Mouse (Mus musculus) liver, embryonic 14.5 days (tissue): ENCODE results near the gene Unc13c. TPM values are rescaled to one million over a fixed set of nuclear protein-coding genes. Genes with fewer than 3 reads are reported as not detected.

Experiments
- ATAC-seq: fragments of 200-750 bp; cut with Nextera tagmentation; 2 replicates; pipeline ENCODE4 v1.8.0; 2017; ENCODE audit warnings: moderate number of reproducible peaks, mild to moderate bottlenecking, moderate library complexity; ENCODE audit not compliant: insufficient read depth
- DNase-seq, 3 experiments: peaks; one replicate each; pipeline ENCODE4 v3.0.0-alpha.2; 2012 to 2013; ENCODE audit warnings: low read depth in 3 of 3, low spot score in 3 of 3
- H3K27ac ChIP-seq: fragments of 300-500 bp; sonication (generic); 2 replicates; pipeline ENCODE4 v1.5.1; 2014; ENCODE audit warnings: moderate library complexity, mild to moderate bottlenecking, control low read depth, inconsistent platforms
- H3K27me3 ChIP-seq: fragments of 300-500 bp; sonication (generic); 2 replicates; pipeline ENCODE4 v1.6.1; 2014; ENCODE audit warnings: mild to moderate bottlenecking, low read length, moderate library complexity; ENCODE audit not compliant: control insufficient read depth, insufficient read depth
- H3K36me3 ChIP-seq: fragments of 300-500 bp; sonication (generic); replicated peaks from 2 replicates; pipeline ENCODE4 v1.6.1; 2014; ENCODE audit warnings: low read depth; ENCODE audit not compliant: control insufficient read depth, insufficient read depth
- H3K4me1 ChIP-seq, 2 experiments: fragments of 200-500 bp in 1 of 2; fragments of 300-500 bp in 1 of 2; sonication (generic) in 1 of 2; replicated peaks; 2 replicates each; pipeline ENCODE4 v1.6.1; 2012 to 2014; ENCODE audit warnings: antibody characterized with exemption in 1 of 2, inconsistent platforms in 1 of 2, low read length in 1 of 2; ENCODE audit not compliant: control insufficient read depth in 2 of 2, insufficient read depth in 2 of 2
- H3K4me2 ChIP-seq: fragments of 300-500 bp; sonication (generic); 2 replicates; pipeline ENCODE4 v1.6.1; 2014; ENCODE audit warnings: low read depth, mild to moderate bottlenecking, control low read depth, moderate library complexity
- H3K4me3 ChIP-seq, 2 experiments: fragments of 200-500 bp in 1 of 2; fragments of 300-500 bp in 1 of 2; sonication (generic) in 1 of 2; 2 replicates each; pipeline ENCODE4 v1.5.1; 2012 to 2014; ENCODE audit warnings: low read depth in 2 of 2, low read length in 2 of 2, mild to moderate bottlenecking in 2 of 2, control low read depth in 1 of 2, inconsistent platforms in 1 of 2, moderate library complexity in 1 of 2; ENCODE audit not compliant: insufficient read depth in 1 of 2
- H3K9ac ChIP-seq: fragments of 300-500 bp; sonication (generic); replicated peaks from 2 replicates; pipeline ENCODE4 v1.6.1; 2014; ENCODE audit warnings: mild to moderate bottlenecking, control low read depth, moderate library complexity
- H3K9me3 ChIP-seq: fragments of 300-500 bp; sonication (generic); 2 replicates; pipeline ENCODE4 v1.6.1; 2016; ENCODE audit warnings: low read length, mixed read lengths; ENCODE audit not compliant: control insufficient read depth
- CTCF ChIP-seq: IDR thresholded peaks from 2 replicates; pipeline ENCODE4 v1.5.1; 2016; ENCODE audit warnings: antibody characterized with exemption, low read depth, control low read depth
- EP300 ChIP-seq: IDR thresholded peaks from 2 replicates; pipeline ENCODE4 v1.6.1; 2016; ENCODE audit warnings: antibody characterized with exemption, low read depth
- WGBS: fragments of 180-500 bp; shearing (Covaris S2); extraction: QIAGEN DNeasy Blood & Tissue Kit; methylation state at CpG from one replicate; pipeline ENCODE4 v1.1.7; 2014; ENCODE audit not compliant: insufficient replicate concordance; 5-methylcytosine and 5-hydroxymethylcytosine counted together
- polyA plus RNA-seq, 2 experiments: library from polyadenylated mRNA; depleted of rRNA in 1 of 2; stranded (reverse) in 1 of 2; unstranded in 1 of 2; fragments of >200 nt; fragmentation: Nextera tagmentation in 1 of 2; extraction: Ambion mirVana in 1 of 2; gene quantifications; 2 replicates each; pipeline versions ENCODE4 v1.2.1 to v1.2.3; 2012 to 2014

Gene Unc13c
- polyA plus RNA-seq, 2 experiments = 0.01 to 0.03 TPM

DNA sequence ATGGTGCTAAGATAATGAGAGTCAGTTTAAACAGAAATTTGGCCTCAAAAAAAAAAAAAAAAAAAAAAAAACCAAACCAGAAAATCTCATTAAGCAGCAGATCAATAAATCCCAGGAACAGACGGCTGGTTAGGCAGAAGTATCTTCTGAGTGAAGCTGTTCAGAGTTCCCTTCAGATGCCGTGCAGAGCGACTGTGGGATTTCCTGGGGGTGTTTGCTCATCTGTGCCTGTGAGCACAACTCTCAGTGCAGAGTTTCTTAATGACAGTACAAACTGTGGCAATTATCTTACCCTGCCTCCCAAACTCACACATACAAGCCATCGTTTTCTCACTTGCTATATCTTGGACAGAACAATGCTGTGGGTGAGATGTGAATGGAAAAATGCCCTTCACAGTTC, 403.2 kb downstream of the Unc13c start:
- no peaks in the 10 kb centered on the region for H3K9me3 ChIP-seq
- H3K9ac ChIP-seq = no peak overlapping the region
- H3K27me3 ChIP-seq = no peaks in the 10 kb centered on the region
- no peaks in the 10 kb centered on the region for H3K4me1 ChIP-seq
- H3K27ac ChIP-seq = no peak overlapping the region
- no peak overlapping the region for H3K4me3 ChIP-seq
- no peak overlapping the region for H3K4me2 ChIP-seq
- no peak for DNase-seq
- no peak for ATAC-seq
- no peaks in the 10 kb centered on the region for H3K36me3 ChIP-seq
- no peak for TF ChIP-seq CTCF
- no peak for TF ChIP-seq EP300
- 57% methylated on average over 4 of the region's 4 CpGs for WGBS

DNA sequence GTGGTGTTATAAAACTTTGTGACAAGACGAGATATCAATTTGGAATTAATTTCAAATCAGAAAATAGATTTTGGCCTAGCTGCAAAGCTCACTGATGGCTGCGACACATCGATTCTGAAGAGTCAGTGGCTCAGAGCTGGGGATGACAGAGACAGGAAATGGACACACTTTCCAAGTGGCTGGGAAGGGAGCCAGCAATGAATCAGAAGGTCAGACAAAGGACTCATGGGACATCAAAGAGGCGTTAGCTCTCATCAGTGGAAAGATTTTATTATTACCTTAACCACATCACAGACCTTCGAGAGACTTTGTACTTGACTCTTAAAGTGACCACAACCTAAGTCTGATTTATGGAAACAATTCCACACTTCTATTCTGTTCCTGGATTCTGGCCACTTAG, 408.7 kb downstream of the Unc13c start:
- no peak for DNase-seq
- no peak overlapping the region for H3K9ac ChIP-seq

GRCm38 (mm10) chr9:73557805-73558204, 411.0 kb downstream of the Unc13c start:
- DNase-seq (peak in 1 of 3 experiments; percentile 2), ATAC-seq (no peak)
- no peaks in the 10 kb centered on the region for H3K27me3 ChIP-seq
- TF ChIP-seq EP300 (no peak), CTCF (peak; percentile 72)
- no peaks in the 10 kb centered on the region for H3K9me3 ChIP-seq
- WGBS = 34% methylated on average over 2 of the region's 2 CpGs
- H3K4me2 ChIP-seq = no peak overlapping the region
- H3K36me3 ChIP-seq = no peaks in the 10 kb centered on the region
- H3K4me1 ChIP-seq = no peaks in the 10 kb centered on the region
- H3K27ac ChIP-seq = no peak overlapping the region
- no peak overlapping the region for H3K4me3 ChIP-seq
- H3K9ac ChIP-seq = no peak overlapping the region

More for the DNA sequence above, 408.7 kb downstream of the Unc13c start:
- no peak overlapping the region for H3K4me2 ChIP-seq
- ATAC-seq = no peak
- no peaks in the 10 kb centered on the region for H3K36me3 ChIP-seq
- TF ChIP-seq CTCF = no peak
- no peak for TF ChIP-seq EP300
- WGBS = 48% methylated on average over 5 of the region's 5 CpGs
- no peaks in the 10 kb centered on the region for H3K4me1 ChIP-seq
- no peak overlapping the region for H3K27ac ChIP-seq
- H3K27me3 ChIP-seq = no peaks in the 10 kb centered on the region
- no peak overlapping the region for H3K4me3 ChIP-seq
- H3K9me3 ChIP-seq = no peaks in the 10 kb centered on the region

DNA sequence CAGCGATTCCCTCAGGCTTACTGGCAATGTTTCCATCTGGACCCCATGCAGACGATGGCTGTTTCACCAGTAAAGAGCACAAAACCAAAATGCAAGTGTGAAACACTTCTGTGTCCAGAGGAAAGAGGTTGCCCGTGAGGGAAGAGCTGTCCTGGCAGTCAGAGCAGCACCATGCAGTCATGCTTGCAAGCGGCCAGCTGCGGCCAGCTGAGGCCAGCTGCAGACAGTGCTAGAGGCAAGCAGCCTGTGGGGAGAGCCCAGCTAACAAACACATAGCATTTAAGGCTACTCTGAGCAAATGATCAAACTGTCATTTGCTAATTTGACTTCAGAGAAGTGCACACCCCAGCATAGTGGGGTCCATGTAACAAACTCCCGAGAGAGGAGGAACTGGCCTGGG, 413.4 kb downstream of the Unc13c start:
- Histone ChIP-seq H3K9me3 (no peaks in the 10 kb centered on the region), H3K27me3 (no peaks in the 10 kb centered on the region), H3K4me3 (no peak overlapping the region), H3K27ac (no peak overlapping the region), H3K36me3 (no peaks in the 10 kb centered on the region), H3K4me2 (no peak overlapping the region), H3K4me1 (no peaks in the 10 kb centered on the region), H3K9ac (no peak overlapping the region)
- no peak for ATAC-seq
- 67% methylated on average over 6 of the region's 6 CpGs for WGBS
- TF ChIP-seq EP300 = no peak
- no peak for TF ChIP-seq CTCF
- DNase-seq = no peak

- WGBS = 44% methylated on average over 3 of the region's 3 CpGs
- Histone ChIP-seq H3K36me3 (no peaks in the 10 kb centered on the region), H3K4me3 (no peak overlapping the region), H3K27me3 (no peaks in the 10 kb centered on the region), H3K27ac (no peak overlapping the region), H3K4me1 (no peaks in the 10 kb centered on the region), H3K9ac (no peak overlapping the region), H3K4me2 (no peak overlapping the region), H3K9me3 (no peaks in the 10 kb centered on the region)
- TF ChIP-seq CTCF (no peak), EP300 (no peak)
- ATAC-seq = no peak
- no peak for DNase-seq
Measured at GRCm38 (mm10) chr9:73472568-73472967, 496.2 kb downstream of the Unc13c start.

- WGBS = 47% methylated on average over 2 of the region's 2 CpGs
- DNase-seq = no peak
Measured at GRCm38 (mm10) chr9:73462027-73462426, 506.7 kb downstream of the Unc13c start.

More at GRCm38 (mm10) chr9:73462027-73462426, 506.7 kb downstream of the Unc13c start:
- Histone ChIP-seq H3K27ac (no peak overlapping the region), H3K9ac (no peak overlapping the region), H3K4me3 (no peak overlapping the region), H3K9me3 (no peaks in the 10 kb centered on the region), H3K4me2 (no peak overlapping the region), H3K27me3 (no peaks in the 10 kb centered on the region), H3K4me1 (no peaks in the 10 kb centered on the region), H3K36me3 (no peaks in the 10 kb centered on the region)
- TF ChIP-seq CTCF (no peak), EP300 (no peak)
- no peak for ATAC-seq
